Mouse (Mus musculus) erythroblast, embryonic 14.5 days (primary cell): Measurements from ENCODE around the gene Fbxl17. TPM values are rescaled to one million over a fixed set of nuclear protein-coding genes. Genes with fewer than 3 reads are reported as not detected.

Experiments used
- H3K27me3 ChIP-seq: 2 replicates; pipeline ENCODE4 v1.6.1; 2012; ENCODE audit warnings: inconsistent platforms; ENCODE audit not compliant: control insufficient read depth
- H3K36me3 ChIP-seq: 2 replicates; pipeline ENCODE4 v1.6.1; 2012; ENCODE audit warnings: mild to moderate bottlenecking, inconsistent platforms; ENCODE audit not compliant: control insufficient read depth
- H3K4me1 ChIP-seq: 2 replicates; pipeline ENCODE4 v1.6.1; 2012; ENCODE audit warnings: inconsistent platforms; ENCODE audit not compliant: control insufficient read depth
- H3K4me3 ChIP-seq: replicated peaks from 2 replicates; pipeline ENCODE3; 2012; ENCODE audit warnings: moderate library complexity, mild to moderate bottlenecking, inconsistent platforms
- H3K9me3 ChIP-seq: 2 replicates; pipeline ENCODE4 v1.6.1; 2012; ENCODE audit warnings: low read length, inconsistent platforms, mixed read lengths; ENCODE audit not compliant: control insufficient read depth
- GATA1 ChIP-seq: IDR thresholded peaks from 2 replicates; pipeline ENCODE4 v1.6.1; 2012; ENCODE audit warnings: low read length, inconsistent platforms, mixed read lengths
- TAL1 ChIP-seq: IDR thresholded peaks from 3 replicates; pipeline ENCODE4 v1.6.1; 2012; ENCODE audit warnings: low read length, inconsistent platforms, mixed read lengths
- polyA plus RNA-seq: library from polyadenylated mRNA; stranded (reverse); fragments of >175 nt; gene quantifications from 2 replicates; pipeline ENCODE4 v1.2.3, GENCODE M21; 2012

Gene Fbxl17
- polyA plus RNA-seq, 1 experiment: 0.48 TPM

DNA sequence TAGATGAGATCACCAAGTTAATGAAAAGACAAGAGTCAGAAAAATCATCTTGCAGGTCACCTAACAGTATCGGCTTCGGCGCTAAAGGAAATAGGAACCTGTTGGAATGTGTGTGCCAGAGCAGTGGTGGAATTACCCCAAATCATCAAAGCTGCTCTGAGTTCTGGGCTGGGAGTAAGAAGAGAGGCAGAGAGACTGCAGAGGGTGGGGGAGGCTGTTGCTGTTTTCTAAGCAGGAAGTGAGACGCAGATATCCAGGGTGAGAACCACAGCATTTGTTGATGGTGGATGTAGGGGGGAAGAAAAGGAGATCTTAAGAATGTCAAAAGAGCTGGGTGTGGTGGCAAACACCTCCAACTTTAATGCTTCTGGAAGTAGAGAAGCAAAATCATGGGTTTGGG is 406.6 kb downstream of the Fbxl17 start:
- no peaks in the 10 kb centered on the region for H3K36me3 ChIP-seq
- H3K4me3 ChIP-seq: no peak overlapping the region
- TF ChIP-seq GATA1 (no peak), TAL1 (no peak)
- H3K27me3 ChIP-seq: no peaks in the 10 kb centered on the region
- no peaks in the 10 kb centered on the region for H3K9me3 ChIP-seq
- no peaks in the 10 kb centered on the region for H3K4me1 ChIP-seq

GRCm38 (mm10) chr17:63092774-63093173 is 407.0 kb downstream of the Fbxl17 start:
- no peaks in the 10 kb centered on the region for H3K36me3 ChIP-seq
- TF ChIP-seq GATA1 (no peak), TAL1 (no peak)
- no peaks in the 10 kb centered on the region for H3K4me1 ChIP-seq
- H3K27me3 ChIP-seq: no peaks in the 10 kb centered on the region
- H3K9me3 ChIP-seq: no peaks in the 10 kb centered on the region
- no peak overlapping the region for H3K4me3 ChIP-seq

GRCm38 (mm10) chr17:63090112-63090511 is 409.7 kb downstream of the Fbxl17 start:
- no peaks in the 10 kb centered on the region; the same call in 1 of the 2 replicates for H3K4me1 ChIP-seq
- no peaks in the 10 kb centered on the region for H3K9me3 ChIP-seq
- no peak overlapping the region for H3K4me3 ChIP-seq
- no peak for TF ChIP-seq TAL1
- no peak for TF ChIP-seq GATA1
- no peaks in the 10 kb centered on the region for H3K36me3 ChIP-seq
- no peaks in the 10 kb centered on the region for H3K27me3 ChIP-seq

GRCm38 (mm10) chr17:63087265-63087664 is 412.6 kb downstream of the Fbxl17 start:
- Histone ChIP-seq H3K4me3 (no peak overlapping the region), H3K9me3 (no peaks in the 10 kb centered on the region), H3K4me1 (no peaks in the 10 kb centered on the region; the same call in 1 of the 2 replicates), H3K27me3 (no peaks in the 10 kb centered on the region), H3K36me3 (no peaks in the 10 kb centered on the region)
- TF ChIP-seq GATA1 (no peak), TAL1 (no peak)

- Histone ChIP-seq H3K36me3 (no peaks in the 10 kb centered on the region), H3K9me3 (no peaks in the 10 kb centered on the region), H3K27me3 (no peaks in the 10 kb centered on the region), H3K4me1 (no peaks in the 10 kb centered on the region; the same call in 1 of the 2 replicates), H3K4me3 (no peak overlapping the region)
- TF ChIP-seq GATA1 (no peak), TAL1 (no peak)
Measured at GRCm38 (mm10) chr17:63086526-63086925, 413.3 kb downstream of the Fbxl17 start.

DNA sequence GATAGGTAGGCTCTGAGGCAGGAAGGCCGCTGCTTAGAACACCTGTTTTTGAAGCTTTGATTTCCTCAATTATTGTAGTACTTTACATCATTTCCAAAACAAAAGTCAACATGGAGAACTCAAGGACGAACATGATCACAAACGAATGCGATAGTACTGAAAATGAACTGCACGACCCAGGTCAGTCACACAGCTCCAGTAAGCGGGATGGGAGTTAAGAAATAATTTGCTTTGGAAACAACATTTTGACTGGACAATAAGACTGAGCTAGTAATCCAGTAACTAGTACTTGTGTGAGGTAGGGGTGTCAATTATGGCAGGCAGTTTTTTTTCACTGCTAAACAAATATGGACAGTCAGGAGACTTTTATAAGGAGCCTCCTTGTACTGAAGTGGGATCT is 414.6 kb downstream of the Fbxl17 start:
- TF ChIP-seq GATA1 (no peak), TAL1 (no peak)
- H3K27me3 ChIP-seq: no peaks in the 10 kb centered on the region
- H3K9me3 ChIP-seq: no peaks in the 10 kb centered on the region
- H3K36me3 ChIP-seq: no peaks in the 10 kb centered on the region
- H3K4me3 ChIP-seq: no peak overlapping the region
- H3K4me1 ChIP-seq: no peaks in the 10 kb centered on the region; the same call in 1 of the 2 replicates

GRCm38 (mm10) chr17:63079087-63079486 is 420.7 kb downstream of the Fbxl17 start:
- no peaks in the 10 kb centered on the region for H3K9me3 ChIP-seq
- H3K36me3 ChIP-seq: no peaks in the 10 kb centered on the region
- H3K4me3 ChIP-seq: no peak overlapping the region
- H3K4me1 ChIP-seq: no peaks in the 10 kb centered on the region
- no peak for TF ChIP-seq TAL1
- no peak for TF ChIP-seq GATA1
- H3K27me3 ChIP-seq: no peaks in the 10 kb centered on the region

GRCm38 (mm10) chr17:63077509-63077908 is 422.3 kb downstream of the Fbxl17 start:
- no peaks in the 10 kb centered on the region for H3K4me1 ChIP-seq
- TF ChIP-seq GATA1: no peak

GRCm38 (mm10) chr17:63076661-63077060 is 423.2 kb downstream of the Fbxl17 start:
- no peaks in the 10 kb centered on the region for H3K9me3 ChIP-seq
- TF ChIP-seq TAL1 (no peak), GATA1 (no peak)
- no peaks in the 10 kb centered on the region for H3K27me3 ChIP-seq

More at GRCm38 (mm10) chr17:63077509-63077908, 422.3 kb downstream of the Fbxl17 start:
- Histone ChIP-seq H3K9me3 (no peaks in the 10 kb centered on the region), H3K4me3 (no peak overlapping the region), H3K27me3 (no peaks in the 10 kb centered on the region), H3K36me3 (no peaks in the 10 kb centered on the region)

DNA sequence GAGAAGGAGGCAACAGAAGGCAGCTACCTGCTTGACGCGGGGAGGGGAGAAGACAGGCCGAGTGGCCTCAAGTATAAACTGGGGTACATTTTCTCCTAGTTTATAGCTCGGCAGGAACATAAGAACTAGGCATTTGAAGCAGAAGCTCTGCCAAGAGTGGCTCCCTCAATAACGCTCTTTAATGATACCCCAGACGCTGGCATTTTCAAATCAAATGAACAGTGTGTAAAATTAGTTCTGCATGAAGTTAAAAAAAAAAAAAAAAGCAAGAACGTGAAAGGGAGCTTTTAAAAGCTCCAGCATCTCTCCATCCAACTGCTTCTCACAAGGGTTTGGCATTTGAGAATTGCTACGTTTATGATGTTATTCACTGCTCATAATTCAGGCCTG is 423.8 kb downstream of the Fbxl17 start:
- H3K4me1 ChIP-seq: no peaks in the 10 kb centered on the region
- TF ChIP-seq TAL1 (no peak), GATA1 (no peak)
- H3K4me3 ChIP-seq: no peak overlapping the region

More at GRCm38 (mm10) chr17:63076661-63077060, 423.2 kb downstream of the Fbxl17 start:
- H3K36me3 ChIP-seq: no peaks in the 10 kb centered on the region
- no peaks in the 10 kb centered on the region for H3K4me1 ChIP-seq
- no peak overlapping the region for H3K4me3 ChIP-seq

More for the DNA sequence above, 423.8 kb downstream of the Fbxl17 start:
- Histone ChIP-seq H3K9me3 (no peaks in the 10 kb centered on the region), H3K36me3 (no peaks in the 10 kb centered on the region), H3K27me3 (no peaks in the 10 kb centered on the region)
